8 mouse cellular contexts compared by ENCODE assay signal in genomic region chrX:134757293-134757995, GRCm38 (mm10). TPM values are rescaled to one million over a fixed set of nuclear protein-coding genes. Genes with fewer than 3 reads are reported as not detected.
DNase-seq lines count a peak whose midpoint lies in the region; ATAC-seq and TF ChIP-seq lines count a peak whose summit lies in the region.

No protein-coding gene starts in this region.

- ATAC-seq in lung, embryonic 14.5 days (ENCODE audit: insufficient read depth): no peak
- 0 out of 2 replicates have a peak, but pooled peaks have one; percentile 51 for ATAC-seq in hindbrain, embryonic 12.5 days (ENCODE audit: low FRiP score)
- ATAC-seq in monocyte, adult 5-6 weeks (replicated peaks; ENCODE audit: insufficient number of reproducible peaks, low FRiP score, low TSS enrichment, poor library complexity, severe bottlenecking): no peak

- no peak for DNase-seq in lung, embryonic 14.5 days
- DNase-seq in lung, postnatal 14 days: no peak
- DNase-seq in cerebellum, postnatal 14 days: peak; percentile 16 to 37
- peak; percentile 11 for DNase-seq in lung, postnatal 36 days
- DNase-seq in gastrocnemius, postnatal 10 days: no peak
- no peak for DNase-seq in embryo, embryonic 10.5 days (ENCODE audit: low spot score)

- no peaks in the 10 kb centered on the region for H3K9me3 ChIP-seq in lung, embryonic 14.5 days (ENCODE audit: low read depth, low read length)
- no peaks in the 10 kb centered on the region for H3K9me3 ChIP-seq in hindbrain, embryonic 12.5 days (replicated peaks)

- 14% methylated on average over 13 of the region's 13 CpGs for WGBS in lung, embryonic 14.5 days
- 12% methylated on average over 11 of the region's 13 CpGs for WGBS in hindbrain, embryonic 12.5 days

- H3K27ac ChIP-seq in lung, embryonic 14.5 days (ENCODE audit: low read depth): peak overlapping the region; percentile 82; the same call in 1 of the 2 replicates
- H3K27ac ChIP-seq in hindbrain, embryonic 12.5 days: no peak overlapping the region

- peak overlapping the region; percentile 48 for H3K4me3 ChIP-seq in lung, embryonic 14.5 days (ENCODE audit: low read depth, low read length)
- H3K4me3 ChIP-seq in hindbrain, embryonic 12.5 days: peak overlapping the region; percentile 56

- H3K9ac ChIP-seq in lung, embryonic 14.5 days: peak overlapping the region; percentile 66
- H3K9ac ChIP-seq in hindbrain, embryonic 12.5 days: peak overlapping the region; percentile 71

- TF ChIP-seq CTCF in lung, embryonic 14.5 days (IDR thresholded peaks at IDR 0.05; ENCODE audit: low read depth): no peak

- no peaks in the 10 kb centered on the region for H3K4me1 ChIP-seq in lung, embryonic 14.5 days (ENCODE audit: insufficient read depth)
- 0 out of 2 replicates have a peak, but pooled peaks cover 6% of the 10 kb centered on the region for H3K4me1 ChIP-seq in hindbrain, embryonic 12.5 days

- H3K4me2 ChIP-seq in lung, embryonic 14.5 days: peak overlapping the region; percentile 58
- H3K4me2 ChIP-seq in hindbrain, embryonic 12.5 days (replicated peaks): peak overlapping the region; percentile 51

- no peaks in the 10 kb centered on the region for H3K27me3 ChIP-seq in lung, embryonic 14.5 days (ENCODE audit: insufficient read depth, low read length)
- peaks cover 5% of the 10 kb centered on the region for H3K27me3 ChIP-seq in hindbrain, embryonic 12.5 days

- no peaks in the 10 kb centered on the region for H3K36me3 ChIP-seq in lung, embryonic 14.5 days (ENCODE audit: insufficient read depth)
- H3K36me3 ChIP-seq in hindbrain, embryonic 12.5 days: no peaks in the 10 kb centered on the region

RNA-seq across cellular contexts. Expression of gene Armcx3, which starts 1.0 kb away (rescaled TPM):
- polyA plus RNA-seq in lung, embryonic 14.5 days (2014; fragmentation: Nextera tagmentation; extraction: Ambion mirVana): 69.7 and 75.8 TPM in 2 replicates
- polyA plus RNA-seq in hindbrain, embryonic 12.5 days (2016; fragmentation: Nextera tagmentation; extraction: Ambion mirVana): 62.5 and 71.3 TPM in 2 replicates
- total RNA-seq in monocyte, adult 5-6 weeks (2017): 11.3 to 25.3 TPM (median 16.9 TPM) in 3 replicates
- total RNA-seq in gastrocnemius, postnatal 10 days (2021): 10 to 100 TPM; 49.8 to 54.3 TPM

RNA-seq across cellular contexts. Expression of gene Armcx6, which starts 6.2 kb away (rescaled TPM):
- 19.5 and 22.1 TPM in 2 replicates for polyA plus RNA-seq in lung, embryonic 14.5 days (2014; fragmentation: Nextera tagmentation; extraction: Ambion mirVana)
- polyA plus RNA-seq in hindbrain, embryonic 12.5 days (2016; fragmentation: Nextera tagmentation; extraction: Ambion mirVana): 29.8 and 31.9 TPM in 2 replicates
- total RNA-seq in monocyte, adult 5-6 weeks (2017): 0.53 to 1.8 TPM (median 0.67 TPM) in 3 replicates
- total RNA-seq in gastrocnemius, postnatal 10 days (2021): 10 to 100 TPM; 11.2 to 12.7 TPM

RNA-seq across cellular contexts. Expression of gene Armcx1, which starts 39.7 kb away (rescaled TPM):
- 35.7 and 36.6 TPM in 2 replicates for polyA plus RNA-seq in lung, embryonic 14.5 days (2014; fragmentation: Nextera tagmentation; extraction: Ambion mirVana)
- polyA plus RNA-seq in hindbrain, embryonic 12.5 days (2016; fragmentation: Nextera tagmentation; extraction: Ambion mirVana): 76.9 and 83.4 TPM in 2 replicates
- total RNA-seq in monocyte, adult 5-6 weeks (2017): 0.49 TPM in 1 of 3 replicates, not detected in the others
- 10 to 100 TPM in 1 of 2 experiments, 1 to 10 TPM in 1; 9.4 to 12.7 TPM for total RNA-seq in gastrocnemius, postnatal 10 days (2021)

RNA-seq across cellular contexts. Expression of gene Armcx2, which starts 51.6 kb away (rescaled TPM):
- 66.1 and 73.3 TPM in 2 replicates for polyA plus RNA-seq in lung, embryonic 14.5 days (2014; fragmentation: Nextera tagmentation; extraction: Ambion mirVana)
- 95.8 and 96.2 TPM in 2 replicates for polyA plus RNA-seq in hindbrain, embryonic 12.5 days (2016; fragmentation: Nextera tagmentation; extraction: Ambion mirVana)
- total RNA-seq in monocyte, adult 5-6 weeks (2017): 3.1 to 13.9 TPM (median 4.5 TPM) in 3 replicates
- total RNA-seq in gastrocnemius, postnatal 10 days (2021): 10 to 100 TPM; 30.9 to 42.7 TPM

Comparison
In these comparisons a context has a peak if more than half of its experiments do, and no peak if none do; other contexts are left out.
1. DNase-seq: peak in cerebellum, postnatal 14 days (2 of 2) and lung, postnatal 36 days (single experiment); none in lung, embryonic 14.5 days (single experiment), lung, postnatal 14 days (single experiment), gastrocnemius, postnatal 10 days (single experiment) and embryo, embryonic 10.5 days (single experiment).